Mouse (Mus musculus): ENCODE measurements around the gene Sec13.

Sec13 gene

GRCm38 (mm10) chr6:113712718-113713117 lies 27.8 kb downstream of the Sec13 start:
- DNase-seq (ENCODE audit: extremely low spot score): no peak

- DNase-seq (ENCODE audit: extremely low spot score): no peak
These were observed 43.0 kb downstream of the Sec13 start for GRCm38 (mm10) chr6:113697222-113698205.

GRCm38 (mm10) chr6:113696582-113697221 lies 43.8 kb downstream of the Sec13 start, which contains the start of gene Tatdn2:
Tatdn2 (plus strand) TSS chr6:113697050.
- DNase-seq (ENCODE audit: extremely low spot score): peak; percentile 94

- no peak for DNase-seq (ENCODE audit: extremely low spot score)
These were observed 44.7 kb downstream of the Sec13 start for GRCm38 (mm10) chr6:113695766-113696355.

GRCm38 (mm10) chr6:113695203-113695602 lies 45.3 kb downstream of the Sec13 start:
- no peak for DNase-seq (ENCODE audit: extremely low spot score)

GRCm38 (mm10) chr6:113693377-113693776 lies 47.2 kb downstream of the Sec13 start:
- DNase-seq (ENCODE audit: extremely low spot score): no peak

GRCm38 (mm10) chr6:113692661-113693133 lies 47.8 kb downstream of the Sec13 start:
- no peak for DNase-seq (ENCODE audit: extremely low spot score)

GRCm38 (mm10) chr6:113691084-113691462 lies 49.5 kb downstream of the Sec13 start:
- DNase-seq (ENCODE audit: extremely low spot score): no peak

GRCm38 (mm10) chr6:113690400-113691083 lies 50.0 kb downstream of the Sec13 start:
- DNase-seq (ENCODE audit: extremely low spot score): peak; percentile 87

- peak; percentile 82 for DNase-seq (ENCODE audit: extremely low spot score)
These were observed 50.5 kb downstream of the Sec13 start for GRCm38 (mm10) chr6:113690008-113690399.

- no peak for DNase-seq (ENCODE audit: extremely low spot score)
These were observed 53.9 kb downstream of the Sec13 start for GRCm38 (mm10) chr6:113686551-113687125.

GRCm38 (mm10) chr6:113683081-113683825 lies 57.3 kb downstream of the Sec13 start:
- no peak for DNase-seq (ENCODE audit: extremely low spot score)

- DNase-seq (ENCODE audit: extremely low spot score): peak; percentile 77
These were observed 59.3 kb downstream of the Sec13 start for GRCm38 (mm10) chr6:113681271-113681670.

- no peak for DNase-seq (ENCODE audit: extremely low spot score)
These were observed 60.5 kb downstream of the Sec13 start for GRCm38 (mm10) chr6:113679993-113680566.

- DNase-seq (ENCODE audit: extremely low spot score): no peak
These were observed 62.1 kb downstream of the Sec13 start for GRCm38 (mm10) chr6:113678246-113679012.

All from embryo, embryonic 9.5 days (tissue).